Mouse (Mus musculus) liver, embryonic 16.5 days (tissue): ENCODE data around the gene Cpn1. TPM values are rescaled to one million over a fixed set of nuclear protein-coding genes. Genes with fewer than 3 reads are reported as not detected.

Source experiments
- ATAC-seq: fragments of 200-750 bp; cut with Nextera tagmentation; 2 replicates; pipeline ENCODE4 v1.8.0; 2017; ENCODE audit warnings: low read depth, mild to moderate bottlenecking, moderate number of reproducible peaks, moderate library complexity
- H3K27ac ChIP-seq: fragments of 300-500 bp; sonication (generic); 2 replicates; pipeline ENCODE4 v1.5.1; 2014; ENCODE audit warnings: mild to moderate bottlenecking, low read length
- H3K27me3 ChIP-seq: fragments of 300-500 bp; sonication (generic); 2 replicates; pipeline ENCODE4 v1.6.1; 2014; ENCODE audit warnings: low read depth, low read length, mixed read lengths; ENCODE audit not compliant: control insufficient read depth, insufficient read depth
- H3K36me3 ChIP-seq: fragments of 300-500 bp; sonication (generic); 2 replicates; pipeline ENCODE4 v1.6.1; 2014; ENCODE audit warnings: mild to moderate bottlenecking; ENCODE audit not compliant: control insufficient read depth, insufficient read depth
- H3K4me1 ChIP-seq: fragments of 300-500 bp; sonication (generic); 2 replicates; pipeline ENCODE4 v1.6.1; 2014; ENCODE audit warnings: low read depth, low read length, mixed read lengths; ENCODE audit not compliant: control insufficient read depth
- H3K4me2 ChIP-seq: fragments of 300-500 bp; sonication (generic); 2 replicates; pipeline ENCODE4 v1.6.1; 2014; ENCODE audit warnings: low read depth, low read length, mixed read lengths
- H3K4me3 ChIP-seq: fragments of 300-500 bp; sonication (generic); 2 replicates; pipeline ENCODE4 v1.5.1; 2014; ENCODE audit warnings: low read depth, mild to moderate bottlenecking, low read length
- H3K9ac ChIP-seq: fragments of 300-500 bp; sonication (generic); 2 replicates; pipeline ENCODE4 v1.6.1; 2014; ENCODE audit warnings: low read depth, low read length
- H3K9me3 ChIP-seq: fragments of 300-500 bp; sonication (generic); replicated peaks from 2 replicates; pipeline ENCODE4 v1.6.1; 2016; ENCODE audit warnings: low read length; ENCODE audit not compliant: control insufficient read depth
- WGBS: fragments of 180-500 bp; shearing (Covaris S2); extraction: QIAGEN DNeasy Blood & Tissue Kit; methylation state at CpG from one replicate; pipeline ENCODE4 v1.1.7; 2014; ENCODE audit not compliant: insufficient replicate concordance; 5-methylcytosine and 5-hydroxymethylcytosine counted together
- polyA plus RNA-seq: library from polyadenylated mRNA; unstranded; fragments of >200 nt; fragmentation: Nextera tagmentation; extraction: Ambion mirVana; gene quantifications from 2 replicates; pipeline ENCODE4 v1.2.1, GENCODE M21; 2015

Cpn1 gene
- polyA plus RNA-seq, 1 experiment from 2014 or later: 112 TPM

DNA sequence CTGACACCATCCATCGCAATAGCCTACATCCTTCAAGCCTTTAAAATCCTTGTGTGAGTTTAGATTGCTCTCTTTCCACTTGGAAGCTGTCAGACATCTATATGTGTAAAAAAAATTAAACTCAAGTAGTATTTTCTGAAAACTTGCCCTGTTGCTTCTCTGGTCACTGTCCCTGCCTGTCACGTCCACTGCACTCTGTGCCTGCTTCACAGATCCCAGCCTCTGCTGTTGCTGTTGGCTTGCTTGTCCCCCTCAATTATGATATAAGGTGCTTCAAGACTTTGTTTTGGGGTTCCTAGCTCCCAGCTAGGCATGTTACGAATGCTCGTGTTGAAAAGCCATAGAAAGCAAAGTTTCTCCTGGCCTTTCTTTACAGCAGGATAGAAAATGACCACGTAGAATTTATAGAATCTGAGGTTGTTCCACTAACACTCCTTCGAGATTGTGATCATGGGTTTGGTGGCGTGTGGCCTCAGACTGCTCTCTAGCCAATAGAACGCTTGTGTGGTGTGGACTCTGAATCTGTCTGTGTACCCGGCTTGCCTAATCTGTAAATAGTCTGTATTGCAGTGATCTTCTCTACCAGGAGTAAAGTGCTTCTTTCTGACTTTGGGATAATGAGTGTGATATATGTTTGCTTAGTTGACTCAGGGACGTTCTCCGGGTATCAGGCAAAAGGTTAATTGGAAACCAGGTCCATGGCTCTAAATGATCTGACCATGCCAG lies 12.6 kb upstream of the Cpn1 start:
- 53% methylated on average over 11 of the region's 11 CpGs for WGBS
- Histone ChIP-seq H3K36me3 (no peaks in the 10 kb centered on the region), H3K27ac (peak overlapping the region; percentile 82), H3K9me3 (no peaks in the 10 kb centered on the region), H3K27me3 (no peaks in the 10 kb centered on the region), H3K9ac (no peak overlapping the region), H3K4me2 (no peak overlapping the region), H3K4me3 (no peak overlapping the region), H3K4me1 (no peaks in the 10 kb centered on the region)
- peak; percentile 94 for ATAC-seq

DNA sequence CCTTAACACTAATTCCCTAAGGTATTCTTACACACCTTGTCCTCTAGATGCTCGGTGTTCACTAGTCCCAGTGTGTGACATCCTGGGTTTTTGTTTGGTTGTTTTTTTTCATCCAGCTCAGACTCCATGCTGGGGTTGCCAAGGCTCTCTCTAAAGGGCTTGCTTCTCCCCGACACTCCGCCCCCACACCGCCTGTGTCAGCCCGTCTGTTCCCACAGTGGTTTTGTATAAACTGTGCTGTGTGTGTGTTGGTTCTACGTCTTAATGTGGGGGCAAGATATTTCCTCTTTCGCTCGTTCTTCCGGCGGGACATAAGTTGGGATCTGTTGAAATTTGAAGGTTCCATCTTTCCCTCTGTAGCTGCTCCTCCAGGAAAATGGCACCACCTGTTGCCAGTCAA lies 11.7 kb upstream of the Cpn1 start:
- H3K36me3 ChIP-seq: no peaks in the 10 kb centered on the region
- H3K4me3 ChIP-seq: no peak overlapping the region
- no peaks in the 10 kb centered on the region for H3K4me1 ChIP-seq
- ATAC-seq: no peak
- no peaks in the 10 kb centered on the region for H3K9me3 ChIP-seq
- WGBS: 70% methylated on average over 10 of the region's 10 CpGs
- peak overlapping the region; percentile 82 for H3K27ac ChIP-seq
- H3K27me3 ChIP-seq: no peaks in the 10 kb centered on the region
- no peak overlapping the region for H3K4me2 ChIP-seq
- H3K9ac ChIP-seq: no peak overlapping the region

DNA sequence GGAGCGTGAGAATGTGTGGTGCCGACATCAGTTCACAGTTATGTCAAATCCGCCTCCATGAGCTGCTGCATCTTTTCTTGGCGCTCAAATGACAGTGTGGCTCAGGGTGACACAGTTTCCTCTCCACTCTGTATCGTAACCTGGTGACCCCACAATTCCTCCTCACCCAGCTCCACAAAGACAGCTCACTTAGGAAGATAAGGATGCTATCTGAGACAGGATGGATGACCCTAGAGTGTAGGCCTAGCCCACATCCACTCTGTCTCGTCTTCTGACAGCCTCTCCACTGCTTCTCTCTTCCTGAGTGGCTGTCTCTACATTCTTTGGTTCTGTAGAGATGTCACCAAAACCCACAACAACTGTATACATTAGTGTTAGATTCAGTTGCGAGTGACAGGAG lies 9.1 kb upstream of the Cpn1 start:
- no peak for ATAC-seq
- no peak overlapping the region for H3K27ac ChIP-seq
- no peaks in the 10 kb centered on the region for H3K4me1 ChIP-seq
- no peak overlapping the region for H3K4me3 ChIP-seq
- H3K9me3 ChIP-seq: no peaks in the 10 kb centered on the region
- no peaks in the 10 kb centered on the region for H3K27me3 ChIP-seq
- H3K4me2 ChIP-seq: no peak overlapping the region
- H3K36me3 ChIP-seq: no peaks in the 10 kb centered on the region
- no peak overlapping the region for H3K9ac ChIP-seq
- 63% methylated on average over 7 of the region's 7 CpGs for WGBS

DNA sequence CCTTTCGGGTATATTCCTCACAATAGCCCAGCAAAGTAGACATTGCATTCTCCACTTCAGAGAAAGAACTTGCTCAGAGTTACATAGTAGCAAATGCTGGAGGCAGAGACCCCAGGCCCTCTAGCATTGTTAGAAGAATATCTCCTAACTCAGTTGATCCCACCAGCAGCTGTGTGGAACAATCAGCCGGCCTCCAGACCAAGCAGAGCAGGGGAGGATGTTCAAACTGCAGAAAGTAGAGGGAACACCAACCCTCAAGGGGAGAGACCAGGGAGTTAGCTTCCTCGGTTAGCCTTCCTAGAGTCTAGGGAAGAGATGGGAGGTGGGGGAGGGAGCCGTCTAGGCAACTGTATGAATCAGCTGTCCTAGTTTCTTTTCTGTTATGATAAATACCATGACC lies 6.1 kb upstream of the Cpn1 start:
- Histone ChIP-seq H3K4me2 (no peak overlapping the region), H3K4me3 (no peak overlapping the region), H3K9ac (no peak overlapping the region), H3K4me1 (no peaks in the 10 kb centered on the region), H3K27ac (no peak overlapping the region), H3K9me3 (no peaks in the 10 kb centered on the region), H3K36me3 (no peaks in the 10 kb centered on the region), H3K27me3 (no peaks in the 10 kb centered on the region)
- ATAC-seq: no peak
- WGBS: 40% methylated on average over 4 of the region's 4 CpGs

DNA sequence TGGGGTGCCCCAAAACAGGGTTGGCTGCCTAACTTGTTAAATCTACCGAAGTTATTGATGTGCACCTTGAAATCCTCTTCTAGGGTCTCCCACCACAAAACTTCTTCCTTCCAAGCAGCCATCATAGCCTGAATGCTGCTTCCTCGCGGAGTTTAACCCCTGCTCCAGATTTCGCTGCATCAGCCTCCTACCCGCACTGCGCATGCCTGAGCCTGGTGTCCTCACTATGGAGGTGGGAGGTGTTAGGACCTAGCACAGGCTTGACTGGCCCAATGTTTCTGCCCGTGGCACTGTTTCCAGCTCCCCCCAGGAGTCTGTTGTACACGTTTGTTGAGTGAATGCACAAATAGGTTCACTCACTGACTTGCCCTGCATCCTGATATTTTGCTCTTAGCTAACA lies 4.0 kb upstream of the Cpn1 start:
- ATAC-seq: no peak
- Histone ChIP-seq H3K36me3 (no peaks in the 10 kb centered on the region), H3K9ac (no peak overlapping the region), H3K9me3 (no peaks in the 10 kb centered on the region), H3K4me1 (no peaks in the 10 kb centered on the region), H3K4me3 (no peak overlapping the region), H3K27me3 (no peaks in the 10 kb centered on the region; the same call in 1 of the 2 replicates), H3K4me2 (no peak overlapping the region), H3K27ac (no peak overlapping the region)
- WGBS: 68% methylated on average over 8 of the region's 8 CpGs

DNA sequence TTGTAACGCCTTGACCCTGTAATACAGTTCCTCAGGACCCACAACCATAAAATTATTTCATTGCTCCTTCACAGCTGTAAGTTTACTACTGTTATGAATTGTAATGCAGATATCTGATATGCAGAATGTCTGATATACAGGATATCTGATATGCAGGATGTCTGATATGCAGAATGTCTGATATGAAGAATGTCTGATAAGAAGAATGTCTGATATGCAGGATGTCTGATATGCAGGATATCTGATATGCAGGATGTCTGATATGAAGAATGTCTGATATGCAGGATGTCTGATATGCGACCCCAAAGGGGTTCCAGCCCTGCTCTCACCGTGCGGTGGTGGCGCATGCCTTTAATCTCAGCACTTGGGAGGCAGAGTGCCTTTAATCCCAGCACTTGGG lies 4.4 kb downstream of the Cpn1 start:
- H3K4me3 ChIP-seq: no peak overlapping the region
- H3K27me3 ChIP-seq: no peaks in the 10 kb centered on the region; the same call in 1 of the 2 replicates
- no peaks in the 10 kb centered on the region for H3K4me1 ChIP-seq
- H3K9me3 ChIP-seq: no peaks in the 10 kb centered on the region
- no peaks in the 10 kb centered on the region; the same call in 1 of the 2 replicates for H3K36me3 ChIP-seq
- 59% methylated on average over 5 of the region's 5 CpGs for WGBS
- H3K27ac ChIP-seq: no peak overlapping the region
- H3K4me2 ChIP-seq: no peak overlapping the region
- H3K9ac ChIP-seq: no peak overlapping the region
- no peak for ATAC-seq

DNA sequence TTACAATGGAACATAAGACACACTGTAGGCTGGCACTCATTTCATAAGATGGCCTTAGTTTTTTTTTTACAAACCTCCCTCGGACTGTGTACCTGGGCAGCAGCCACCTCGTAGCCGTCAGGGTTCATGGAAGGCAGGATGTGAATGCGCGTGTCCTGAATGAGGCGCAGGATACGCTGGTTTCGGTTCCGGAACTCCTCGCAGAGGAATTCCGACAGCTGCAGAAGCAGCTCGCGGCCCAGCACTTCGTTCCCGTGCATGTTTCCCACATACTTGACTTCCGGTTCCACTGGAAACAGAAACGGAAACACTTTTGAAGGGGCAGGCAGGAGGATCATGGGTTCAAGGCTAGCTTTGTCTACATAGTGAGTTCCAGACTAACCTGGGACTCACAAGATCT lies 5.6 kb downstream of the Cpn1 start:
- Histone ChIP-seq H3K36me3 (no peaks in the 10 kb centered on the region; the same call in 1 of the 2 replicates), H3K4me1 (no peaks in the 10 kb centered on the region), H3K4me2 (no peak overlapping the region), H3K9me3 (no peaks in the 10 kb centered on the region), H3K27me3 (no peaks in the 10 kb centered on the region), H3K9ac (no peak overlapping the region), H3K27ac (no peak overlapping the region), H3K4me3 (no peak overlapping the region)
- WGBS: 83% methylated on average over 17 of the region's 17 CpGs
- no peak for ATAC-seq

DNA sequence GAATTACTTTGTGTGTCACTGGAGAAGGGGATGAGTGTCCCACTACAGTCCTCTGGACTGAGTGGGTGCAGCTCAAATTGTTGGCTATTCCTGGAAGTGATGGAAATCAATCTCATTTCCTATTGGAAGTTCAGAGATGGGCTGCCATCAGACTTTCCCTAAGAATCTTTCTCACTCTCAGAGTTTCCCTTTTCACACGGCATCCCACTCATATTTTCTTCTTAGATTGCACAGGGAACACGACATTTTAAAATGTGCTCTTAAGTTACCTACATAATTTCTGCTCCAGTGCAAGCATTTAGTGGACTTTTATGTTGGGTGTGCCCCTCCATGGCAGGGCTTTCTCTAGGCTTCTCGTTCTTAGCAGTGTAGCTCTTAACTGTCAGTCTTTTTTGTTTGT lies 8.6 kb downstream of the Cpn1 start:
- no peaks in the 10 kb centered on the region for H3K27me3 ChIP-seq
- no peak overlapping the region for H3K27ac ChIP-seq
- 61% methylated on average over 3 of the region's 3 CpGs for WGBS
- H3K9ac ChIP-seq: no peak overlapping the region
- no peak for ATAC-seq
- H3K4me3 ChIP-seq: no peak overlapping the region
- no peaks in the 10 kb centered on the region for H3K9me3 ChIP-seq
- no peaks in the 10 kb centered on the region; the same call in 1 of the 2 replicates for H3K36me3 ChIP-seq
- no peak overlapping the region for H3K4me2 ChIP-seq
- H3K4me1 ChIP-seq: no peaks in the 10 kb centered on the region

DNA sequence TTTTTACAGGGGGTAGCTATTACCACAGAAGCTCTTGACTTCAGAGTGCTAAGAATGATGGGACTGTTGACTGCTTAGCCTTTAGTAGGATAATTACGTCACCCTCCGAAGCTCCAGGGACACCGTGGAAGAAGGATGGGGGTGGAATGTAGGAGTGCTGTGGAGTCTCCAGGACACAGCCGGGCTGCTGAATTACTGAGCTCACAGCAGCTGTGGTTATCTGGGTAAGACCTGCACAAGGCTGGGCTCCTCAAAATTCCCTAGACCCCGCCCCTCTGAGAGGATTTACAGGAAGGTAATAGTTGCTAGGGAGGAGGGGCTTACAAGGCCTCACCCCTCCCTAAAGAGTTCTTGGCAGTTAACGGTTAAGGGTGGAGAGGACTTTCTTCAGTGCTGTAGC lies 9.7 kb downstream of the Cpn1 start:
- Histone ChIP-seq H3K9ac (no peak overlapping the region), H3K9me3 (no peaks in the 10 kb centered on the region), H3K4me1 (no peaks in the 10 kb centered on the region), H3K4me2 (no peak overlapping the region), H3K36me3 (no peaks in the 10 kb centered on the region; the same call in 1 of the 2 replicates), H3K27ac (no peak overlapping the region), H3K27me3 (no peaks in the 10 kb centered on the region), H3K4me3 (no peak overlapping the region)
- WGBS: 60% methylated on average over 6 of the region's 6 CpGs
- no peak for ATAC-seq
